Mouse (Mus musculus) liver, embryonic 14.5 days (tissue): Measurements from ENCODE around the gene Farp1. TPM values are rescaled to one million over a fixed set of nuclear protein-coding genes. Genes with fewer than 3 reads are reported as not detected.
A peak's percentile ranks its signal among the peaks of the same experiment; 100 is the strongest.
"Not testable (repeated sequence)": the region's sequence is repeated elsewhere in the genome, so short reads cannot be mapped to it uniquely, and the experiment has no call there.

Experiments
- ATAC-seq: fragments of 200-750 bp; cut with Nextera tagmentation; 2 replicates; pipeline ENCODE4 v1.8.0; 2017; ENCODE audit warnings: moderate number of reproducible peaks, mild to moderate bottlenecking, moderate library complexity; ENCODE audit not compliant: insufficient read depth
- DNase-seq, 3 experiments: peaks; one replicate each; pipeline ENCODE4 v3.0.0-alpha.2; 2012 to 2013; ENCODE audit warnings: low read depth in 3 of 3, low spot score in 3 of 3
- H3K27ac ChIP-seq: fragments of 300-500 bp; sonication (generic); 2 replicates; pipeline ENCODE4 v1.5.1; 2014; ENCODE audit warnings: moderate library complexity, mild to moderate bottlenecking, control low read depth, inconsistent platforms
- H3K27me3 ChIP-seq: fragments of 300-500 bp; sonication (generic); 2 replicates; pipeline ENCODE4 v1.6.1; 2014; ENCODE audit warnings: mild to moderate bottlenecking, low read length, moderate library complexity; ENCODE audit not compliant: control insufficient read depth, insufficient read depth
- H3K36me3 ChIP-seq: fragments of 300-500 bp; sonication (generic); replicated peaks from 2 replicates; pipeline ENCODE4 v1.6.1; 2014; ENCODE audit warnings: low read depth; ENCODE audit not compliant: control insufficient read depth, insufficient read depth
- H3K4me1 ChIP-seq, 2 experiments: fragments of 200-500 bp in 1 of 2; fragments of 300-500 bp in 1 of 2; sonication (generic) in 1 of 2; replicated peaks; 2 replicates each; pipeline ENCODE4 v1.6.1; 2012 to 2014; ENCODE audit warnings: antibody characterized with exemption in 1 of 2, inconsistent platforms in 1 of 2, low read length in 1 of 2; ENCODE audit not compliant: control insufficient read depth in 2 of 2, insufficient read depth in 2 of 2
- H3K4me2 ChIP-seq: fragments of 300-500 bp; sonication (generic); 2 replicates; pipeline ENCODE4 v1.6.1; 2014; ENCODE audit warnings: low read depth, mild to moderate bottlenecking, control low read depth, moderate library complexity
- H3K4me3 ChIP-seq, 2 experiments: fragments of 200-500 bp in 1 of 2; fragments of 300-500 bp in 1 of 2; sonication (generic) in 1 of 2; 2 replicates each; pipeline ENCODE4 v1.5.1; 2012 to 2014; ENCODE audit warnings: low read depth in 2 of 2, low read length in 2 of 2, mild to moderate bottlenecking in 2 of 2, control low read depth in 1 of 2, inconsistent platforms in 1 of 2, moderate library complexity in 1 of 2; ENCODE audit not compliant: insufficient read depth in 1 of 2
- H3K9ac ChIP-seq: fragments of 300-500 bp; sonication (generic); replicated peaks from 2 replicates; pipeline ENCODE4 v1.6.1; 2014; ENCODE audit warnings: mild to moderate bottlenecking, control low read depth, moderate library complexity
- H3K9me3 ChIP-seq: fragments of 300-500 bp; sonication (generic); 2 replicates; pipeline ENCODE4 v1.6.1; 2016; ENCODE audit warnings: low read length, mixed read lengths; ENCODE audit not compliant: control insufficient read depth
- CTCF ChIP-seq: IDR thresholded peaks from 2 replicates; pipeline ENCODE4 v1.5.1; 2016; ENCODE audit warnings: antibody characterized with exemption, low read depth, control low read depth
- EP300 ChIP-seq: IDR thresholded peaks from 2 replicates; pipeline ENCODE4 v1.6.1; 2016; ENCODE audit warnings: antibody characterized with exemption, low read depth
- whole genome bisulfite sequencing: fragments of 180-500 bp; shearing (Covaris S2); extraction: QIAGEN DNeasy Blood & Tissue Kit; methylation state at CpG from one replicate; pipeline ENCODE4 v1.1.7; 2014; ENCODE audit not compliant: insufficient replicate concordance; 5-methylcytosine and 5-hydroxymethylcytosine counted together
- polyA plus RNA-seq, 2 experiments: library from polyadenylated mRNA; depleted of rRNA in 1 of 2; stranded (reverse) in 1 of 2; unstranded in 1 of 2; fragments of >200 nt; fragmentation: Nextera tagmentation in 1 of 2; extraction: Ambion mirVana in 1 of 2; gene quantifications; 2 replicates each; pipeline versions ENCODE4 v1.2.1 to v1.2.3; 2012 to 2014

Gene Farp1
- polyA plus RNA-seq, 2 experiments: 3.0 to 4.3 TPM

- Histone ChIP-seq H3K27me3 (no peaks in the 10 kb centered on the region), H3K4me1 (peaks cover 0 to 2% of the 10 kb centered on the region in 2 experiments; a peak in 1 of 4 replicates), H3K36me3 (no peaks in the 10 kb centered on the region), H3K9ac (no peak overlapping the region), H3K9me3 (no peaks in the 10 kb centered on the region), H3K4me3 (no peak overlapping the region), H3K4me2 (no peak overlapping the region), H3K27ac (no peak overlapping the region)
- DNase-seq: no peak
- TF ChIP-seq CTCF (no peak), EP300 (no peak)
- 49% methylated on average over 3 of the region's 3 CpGs for WGBS
- no peak for ATAC-seq
These were observed 9.1 kb downstream of the Farp1 start for GRCm38 (mm10) chr14:121044145-121044544.

- Histone ChIP-seq H3K9ac (no peak overlapping the region), H3K27me3 (no peaks in the 10 kb centered on the region), H3K27ac (no peak overlapping the region), H3K4me3 (no peak overlapping the region), H3K4me2 (no peak overlapping the region), H3K36me3 (no peaks in the 10 kb centered on the region), H3K4me1 (peaks cover 0 to 11% of the 10 kb centered on the region in 2 experiments; a peak in 1 of 4 replicates), H3K9me3 (no peaks in the 10 kb centered on the region)
- ATAC-seq (no peak), DNase-seq (no peak)
- 59% methylated on average over 9 of the region's 9 CpGs for WGBS
- TF ChIP-seq CTCF: no peak
These were observed 11.4 kb downstream of the Farp1 start for GRCm38 (mm10) chr14:121046313-121046961.

DNA sequence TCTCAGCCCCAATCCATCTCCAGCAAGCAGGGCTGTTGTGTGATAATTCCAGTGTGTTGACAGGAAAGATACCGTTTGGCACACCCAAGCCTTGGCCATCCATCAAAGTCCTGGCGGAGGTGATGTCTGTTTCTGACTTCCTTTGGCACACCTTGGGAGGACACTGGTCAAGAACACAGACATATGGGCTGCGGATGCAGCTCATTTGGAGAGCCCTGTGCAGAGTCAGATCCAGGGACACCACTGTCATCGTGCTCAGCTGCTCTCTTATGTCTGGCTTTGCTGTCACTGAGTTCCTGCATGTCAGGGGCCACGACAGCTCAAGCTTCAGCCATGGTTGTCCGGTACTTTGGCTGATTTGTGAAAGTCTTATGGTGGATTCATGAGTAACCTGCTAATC, 12.8 kb downstream of the Farp1 start:
- 63% methylated on average over 6 of the region's 6 CpGs for WGBS
- no peak for TF ChIP-seq EP300
- no peak for TF ChIP-seq CTCF

GRCm38 (mm10) chr14:121051002-121051401, 16.0 kb downstream of the Farp1 start:
- WGBS: 8% methylated on average over 2 of the region's 4 CpGs
- not testable (repeated sequence) for H3K36me3 ChIP-seq, ATAC-seq, H3K9ac ChIP-seq, H3K4me3 ChIP-seq, H3K27ac ChIP-seq, H3K4me2 ChIP-seq, H3K9me3 ChIP-seq, H3K27me3 ChIP-seq, DNase-seq
- H3K4me1 ChIP-seq: peaks cover 0 to 18% of the 10 kb centered on the region in 2 experiments; a peak in 2 of 4 replicates

More for the DNA sequence above, 12.8 kb downstream of the Farp1 start:
- no peak for DNase-seq
- no peak overlapping the region for H3K4me2 ChIP-seq
- no peak for ATAC-seq
- H3K36me3 ChIP-seq: no peaks in the 10 kb centered on the region
- H3K27me3 ChIP-seq: no peaks in the 10 kb centered on the region
- H3K4me1 ChIP-seq: peaks cover 0 to 16% of the 10 kb centered on the region in 2 experiments; a peak in 2 of 4 replicates
- no peak overlapping the region for H3K9ac ChIP-seq
- no peaks in the 10 kb centered on the region for H3K9me3 ChIP-seq
- no peak overlapping the region for H3K27ac ChIP-seq
- no peak overlapping the region for H3K4me3 ChIP-seq

DNA sequence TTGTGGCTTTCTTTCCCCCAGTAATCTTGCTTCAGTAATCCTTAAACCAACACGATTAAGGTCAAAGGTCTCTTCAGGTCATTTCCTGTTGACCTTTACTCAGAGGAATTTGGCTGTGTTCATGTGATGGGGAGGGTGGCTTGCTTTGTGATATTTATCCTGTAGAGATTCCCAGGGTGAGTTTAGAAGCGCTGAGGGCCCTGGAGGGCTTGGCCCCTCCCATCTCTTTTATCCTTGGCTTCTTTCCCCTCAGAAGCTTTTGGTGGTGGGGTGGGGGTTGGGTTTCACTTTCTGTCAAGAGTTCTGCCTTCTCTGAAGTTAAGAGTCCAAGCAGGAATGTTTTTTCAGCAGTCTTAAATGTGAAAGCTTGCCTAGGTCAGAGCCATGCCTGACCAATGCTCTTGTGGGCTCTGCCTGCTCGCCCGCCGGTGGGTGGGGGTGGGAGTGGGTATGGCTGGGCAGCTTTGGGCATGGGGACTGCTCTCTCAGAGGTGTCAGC, 18.1 kb downstream of the Farp1 start:
- no peak overlapping the region for H3K9ac ChIP-seq
- TF ChIP-seq EP300 (no peak), CTCF (no peak)
- H3K27me3 ChIP-seq: no peaks in the 10 kb centered on the region
- H3K9me3 ChIP-seq: no peaks in the 10 kb centered on the region
- peak overlapping the region; percentile 33 for H3K4me2 ChIP-seq
- no peaks in the 10 kb centered on the region for H3K36me3 ChIP-seq
- WGBS: 20% methylated on average over 5 of the region's 5 CpGs
- no peak overlapping the region for H3K27ac ChIP-seq
- ATAC-seq (peak; percentile 54; the same call in 1 of the 2 replicates), DNase-seq (peak; percentile 26 to 45 (median 37))
- H3K4me3 ChIP-seq: peak overlapping the region in 1 of 2 experiments; percentile 4; a peak in 1 of 4 replicates
- H3K4me1 ChIP-seq: peaks cover 0 to 16% of the 10 kb centered on the region in 2 experiments; a peak in 2 of 4 replicates
